Mouse (Mus musculus) limb, embryonic 14.5 days (tissue): ENCODE data around the gene Clnk. TPM values are rescaled to one million over a fixed set of nuclear protein-coding genes. Genes with fewer than 3 reads are reported as not detected.

Experiments
- ATAC-seq: fragments of 200-750 bp; cut with Nextera tagmentation; 2 replicates; pipeline ENCODE4 v1.8.0; 2017; ENCODE audit warnings: low read depth, moderate number of reproducible peaks, moderate TSS enrichment; ENCODE audit not compliant: low FRiP score
- DNase-seq: peaks from one replicate; pipeline ENCODE4 v3.0.0-alpha.2; 2015; ENCODE audit warnings: low spot score
- H3K27ac ChIP-seq: fragments of 300-500 bp; sonication (generic); replicated peaks from 2 replicates; pipeline ENCODE4 v1.5.1; 2014; ENCODE audit warnings: low read depth, mild to moderate bottlenecking, low read length, moderate library complexity, mixed read lengths
- H3K27me3 ChIP-seq: fragments of 300-500 bp; sonication (generic); 2 replicates; pipeline ENCODE4 v1.6.1; 2014; ENCODE audit warnings: low read length, mixed read lengths; ENCODE audit not compliant: control insufficient read depth, insufficient read depth
- H3K36me3 ChIP-seq: fragments of 300-500 bp; sonication (generic); 2 replicates; pipeline ENCODE4 v1.6.1; 2014; ENCODE audit warnings: mild to moderate bottlenecking, low read length, moderate library complexity, mixed read lengths; ENCODE audit not compliant: control insufficient read depth, insufficient read depth
- H3K4me1 ChIP-seq: fragments of 300-500 bp; sonication (generic); 2 replicates; pipeline ENCODE4 v1.6.1; 2014; ENCODE audit warnings: antibody characterized with exemption, low read length, mixed read lengths; ENCODE audit not compliant: control insufficient read depth, insufficient read depth
- H3K4me2 ChIP-seq: fragments of 300-500 bp; sonication (generic); replicated peaks from 2 replicates; pipeline ENCODE4 v1.6.1; 2014; ENCODE audit warnings: low read depth, mild to moderate bottlenecking, low read length, moderate library complexity; ENCODE audit not compliant: severe bottlenecking
- H3K4me3 ChIP-seq: fragments of 300-500 bp; sonication (generic); replicated peaks from 2 replicates; pipeline ENCODE4 v1.5.1; 2014; ENCODE audit warnings: low read length
- H3K9ac ChIP-seq: fragments of 300-500 bp; sonication (generic); 2 replicates; pipeline ENCODE4 v1.6.1; 2014; ENCODE audit warnings: mild to moderate bottlenecking, low read depth, low read length, moderate library complexity; ENCODE audit not compliant: severe bottlenecking
- H3K9me3 ChIP-seq: fragments of 300-500 bp; sonication (generic); 2 replicates; pipeline ENCODE4 v1.6.1; 2016; ENCODE audit warnings: low read length; ENCODE audit not compliant: control insufficient read depth
- POLR2A ChIP-seq: fragments of 200-500 bp; IDR thresholded peaks from 2 replicates; pipeline ENCODE4 v1.8.0; 2012; ENCODE audit warnings: inconsistent platforms, mild to moderate bottlenecking, moderate library complexity, borderline replicate concordance; ENCODE audit not compliant: insufficient read depth, insufficient read length; ENCODE audit errors: extremely low read depth
- WGBS: fragments of 180-500 bp; shearing (Covaris S2); extraction: QIAGEN DNeasy Blood & Tissue Kit; methylation state at CpG from one replicate; pipeline ENCODE4 v1.1.7; 2014; 5-methylcytosine and 5-hydroxymethylcytosine counted together
- polyA plus RNA-seq, 2 experiments: library from polyadenylated mRNA; depleted of rRNA in 1 of 2; stranded (reverse) in 1 of 2; unstranded in 1 of 2; fragments of >200 nt; fragmentation: Nextera tagmentation in 1 of 2; extraction: Ambion mirVana in 1 of 2; gene quantifications; 2 replicates each; pipeline versions ENCODE4 v1.2.1 to v1.2.3; 2012 to 2014

Gene Clnk
- polyA plus RNA-seq, 2 experiments: 0.11 to 0.18 TPM

DNA sequence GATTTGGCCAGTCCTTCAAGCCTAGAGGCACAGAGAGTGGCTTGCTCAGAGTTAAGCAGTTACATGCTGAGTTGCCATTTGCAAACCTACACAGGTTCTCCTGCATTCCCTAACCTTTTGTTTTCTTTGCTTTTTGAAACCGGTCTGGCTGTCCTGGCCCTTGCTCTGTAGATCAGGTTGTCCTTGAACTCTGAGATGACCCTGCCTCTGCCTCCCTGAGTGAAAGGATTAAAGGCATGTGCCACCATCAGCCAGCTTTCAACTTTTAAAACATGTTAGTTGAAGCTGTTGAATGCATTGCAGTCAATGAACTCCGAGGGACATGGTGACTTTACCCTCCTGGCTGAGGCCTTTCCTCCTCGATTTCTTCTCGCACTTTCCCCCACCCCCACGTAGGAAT, 217.8 kb downstream of the Clnk start:
- H3K4me3 ChIP-seq: no peak overlapping the region
- H3K36me3 ChIP-seq: no peaks in the 10 kb centered on the region
- no peak for TF ChIP-seq POLR2A
- no peak overlapping the region for H3K27ac ChIP-seq
- no peak overlapping the region for H3K4me2 ChIP-seq
- DNase-seq (no peak), ATAC-seq (no peak)
- 89% methylated on average over 5 of the region's 5 CpGs for WGBS
- H3K4me1 ChIP-seq: no peaks in the 10 kb centered on the region
- H3K9me3 ChIP-seq: no peaks in the 10 kb centered on the region
- no peak overlapping the region for H3K9ac ChIP-seq
- H3K27me3 ChIP-seq: no peaks in the 10 kb centered on the region

Other genes starting within 250 kb of the Clnk start
- 10.7 and 10.8 TPM in 2 replicates for gene Zfp518b, start 192.0 kb downstream of the Clnk start, polyA plus RNA-seq (2012; rRNA removed)
- 23.2 and 25.4 TPM in 2 replicates for gene Zfp518b, start 192.0 kb downstream of the Clnk start, polyA plus RNA-seq (2014; fragmentation: Nextera tagmentation; extraction: Ambion mirVana)